Mouse (Mus musculus) adrenal gland (tissue): Measurements from ENCODE around the gene Ankrd13b.

Source experiments
- intact Hi-C: fragments of 180-260 bp; cut with DNase I; formaldehyde crosslinking; loops from one replicate; pipeline ENCODE4 v1.15.1; 2025

Gene Ankrd13b

GRCm38 (mm10) chr11:77462283-77463100 is 27.0 kb downstream of the Ankrd13b start, which contains the start of gene Coro6:
Gene Coro6 (plus strand): TSS chr11:77462411.
- intact Hi-C loops, result no loop called here

- intact Hi-C loops, result no loop called here
These were observed 27.6 kb downstream of the Ankrd13b start for GRCm38 (mm10) chr11:77461856-77462255.

- intact Hi-C loops, result no loop called here
These were observed 32.6 kb downstream of the Ankrd13b start for GRCm38 (mm10) chr11:77456866-77457265.

GRCm38 (mm10) chr11:77455770-77456510 is 33.5 kb downstream of the Ankrd13b start:
- intact Hi-C loops, result no loop called here

- intact Hi-C loops, result no loop called here
These were observed 36.1 kb downstream of the Ankrd13b start for GRCm38 (mm10) chr11:77453388-77453787.

GRCm38 (mm10) chr11:77451670-77452069 is 37.8 kb downstream of the Ankrd13b start:
- intact Hi-C loops, result no loop called here

- intact Hi-C loops, result loop anchor here (5.0 kb wide), 1 partner anchor 232 kb away; the partner anchor contains the start of gene Ssh2
These were observed 40.3 kb downstream of the Ankrd13b start for GRCm38 (mm10) chr11:77449224-77449623.

- intact Hi-C loops, result loop anchor here (2.0 to 5.0 kb wide), 2 partner anchors 130 to 229 kb away; partner anchors contain the start of gene Ssh2
These were observed 42.8 kb downstream of the Ankrd13b start for GRCm38 (mm10) chr11:77446628-77447041.

- intact Hi-C loops, result loop anchor here (5.0 kb wide), 1 partner anchor 228 kb away; the partner anchor contains the start of gene Ssh2
These were observed 44.5 kb downstream of the Ankrd13b start for GRCm38 (mm10) chr11:77444939-77445338.

- intact Hi-C loops, result no loop called here
These were observed 47.0 kb downstream of the Ankrd13b start for GRCm38 (mm10) chr11:77442186-77443170.

GRCm38 (mm10) chr11:77441020-77441419 is 48.5 kb downstream of the Ankrd13b start:
- intact Hi-C loops, result no loop called here

- intact Hi-C loops, result no loop called here
These were observed 49.4 kb downstream of the Ankrd13b start for GRCm38 (mm10) chr11:77440081-77440480.

GRCm38 (mm10) chr11:77437026-77437425 is 52.5 kb downstream of the Ankrd13b start:
- intact Hi-C loops, result no loop called here

- intact Hi-C loops, result no loop called here
These were observed 61.0 kb downstream of the Ankrd13b start for GRCm38 (mm10) chr11:77428446-77428845.

- intact Hi-C loops, result no loop called here
These were observed 66.2 kb downstream of the Ankrd13b start for GRCm38 (mm10) chr11:77423175-77423859.
